Mouse (Mus musculus): Measurements from ENCODE around the gene Fam214b. TPM values are rescaled to one million over a fixed set of nuclear protein-coding genes. Genes with fewer than 3 reads are reported as not detected.

The Fam214b gene
- polyA plus RNA-seq, 1 experiment from 2014 or later, result 8.1 TPM

- DNase-seq (ENCODE audit: low spot score), result peak; percentile 83
- peak; percentile 73 for TF ChIP-seq CTCF (IDR thresholded peaks at IDR 0.05; ENCODE audit: low read depth)
- H3K9me3 ChIP-seq (replicated peaks; ENCODE audit: low read length), result no peaks in the 10 kb centered on the region
- no peaks in the 10 kb centered on the region for H3K4me1 ChIP-seq (replicated peaks; ENCODE audit: insufficient read depth, low read length)
- H3K27me3 ChIP-seq (ENCODE audit: insufficient read depth, low read length), result no peaks in the 10 kb centered on the region
- WGBS, result 11% methylated on average over 4 of the region's 4 CpGs
- H3K36me3 ChIP-seq (ENCODE audit: insufficient read depth, low read length), result no peaks in the 10 kb centered on the region
- H3K9ac ChIP-seq (ENCODE audit: low read depth, low read length), result no peak overlapping the region
- H3K27ac ChIP-seq, result no peak overlapping the region
- H3K4me3 ChIP-seq (replicated peaks; ENCODE audit: low read depth, low read length), result no peak overlapping the region
- no peak overlapping the region for H3K4me2 ChIP-seq (ENCODE audit: low read length)
- ATAC-seq (replicated peaks; ENCODE audit: low FRiP score, low read depth), result no peak
Measured at GRCm38 (mm10) chr4:43052627-43053026, 6.6 kb upstream of the Fam214b start.

- 4% methylated on average over 5 of the region's 5 CpGs for WGBS
- ATAC-seq (replicated peaks; ENCODE audit: low FRiP score, low read depth) (no peak), DNase-seq (ENCODE audit: low spot score) (peak; percentile 97)
- Histone ChIP-seq H3K4me3 (replicated peaks; ENCODE audit: low read depth, low read length) (no peak overlapping the region), H3K27me3 (ENCODE audit: insufficient read depth, low read length) (no peaks in the 10 kb centered on the region), H3K9ac (ENCODE audit: low read depth, low read length) (no peak overlapping the region), H3K4me1 (replicated peaks; ENCODE audit: insufficient read depth, low read length) (peaks cover 17% of the 10 kb centered on the region), H3K4me2 (ENCODE audit: low read length) (peak overlapping the region; percentile 13), H3K27ac (no peak overlapping the region), H3K9me3 (replicated peaks; ENCODE audit: low read length) (no peaks in the 10 kb centered on the region), H3K36me3 (ENCODE audit: insufficient read depth, low read length) (no peaks in the 10 kb centered on the region)
- TF ChIP-seq CTCF (IDR thresholded peaks at IDR 0.05; ENCODE audit: low read depth), result peak; percentile 96
Measured at GRCm38 (mm10) chr4:43047231-43047630, 1.2 kb upstream of the Fam214b start.

GRCm38 (mm10) chr4:43046607-43047006, 587 bp upstream of the Fam214b start:
- Histone ChIP-seq H3K27me3 (ENCODE audit: insufficient read depth, low read length) (no peaks in the 10 kb centered on the region), H3K27ac (no peak overlapping the region), H3K4me2 (ENCODE audit: low read length) (0 out of 2 replicates have a peak overlapping the region, but pooled peaks have one; percentile 13), H3K4me1 (replicated peaks; ENCODE audit: insufficient read depth, low read length) (peaks cover 17% of the 10 kb centered on the region), H3K9me3 (replicated peaks; ENCODE audit: low read length) (no peaks in the 10 kb centered on the region), H3K36me3 (ENCODE audit: insufficient read depth, low read length) (no peaks in the 10 kb centered on the region), H3K4me3 (replicated peaks; ENCODE audit: low read depth, low read length) (no peak overlapping the region), H3K9ac (ENCODE audit: low read depth, low read length) (no peak overlapping the region)
- no peak for TF ChIP-seq CTCF (IDR thresholded peaks at IDR 0.05; ENCODE audit: low read depth)
- WGBS, result 56% methylated on average over 5 of the region's 5 CpGs
- ATAC-seq (replicated peaks; ENCODE audit: low FRiP score, low read depth) (no peak), DNase-seq (ENCODE audit: low spot score) (no peak)

GRCm38 (mm10) chr4:43045285-43045658, 748 bp downstream of the Fam214b start:
- Histone ChIP-seq H3K36me3 (ENCODE audit: insufficient read depth, low read length) (no peaks in the 10 kb centered on the region), H3K27me3 (ENCODE audit: insufficient read depth, low read length) (no peaks in the 10 kb centered on the region), H3K27ac (peak overlapping the region; percentile 81), H3K4me3 (replicated peaks; ENCODE audit: low read depth, low read length) (peak overlapping the region; percentile 36), H3K9ac (ENCODE audit: low read depth, low read length) (peak overlapping the region; percentile 55), H3K4me1 (replicated peaks; ENCODE audit: insufficient read depth, low read length) (peaks cover 17% of the 10 kb centered on the region), H3K9me3 (replicated peaks; ENCODE audit: low read length) (no peaks in the 10 kb centered on the region), H3K4me2 (ENCODE audit: low read length) (peak overlapping the region; percentile 82)
- ATAC-seq (replicated peaks; ENCODE audit: low FRiP score, low read depth) (peak; percentile 10), DNase-seq (ENCODE audit: low spot score) (no peak)
- 5% methylated on average over 13 of the region's 13 CpGs for WGBS
- TF ChIP-seq CTCF (IDR thresholded peaks at IDR 0.05; ENCODE audit: low read depth), result no peak

- no peak for ATAC-seq (replicated peaks; ENCODE audit: low FRiP score, low read depth)
- no peaks in the 10 kb centered on the region for H3K9me3 ChIP-seq (replicated peaks; ENCODE audit: low read length)
- peaks cover 17% of the 10 kb centered on the region for H3K4me1 ChIP-seq (replicated peaks; ENCODE audit: insufficient read depth, low read length)
- TF ChIP-seq CTCF (IDR thresholded peaks at IDR 0.05; ENCODE audit: low read depth), result no peak
- peak; percentile 46 for DNase-seq (ENCODE audit: low spot score)
- H3K27me3 ChIP-seq (ENCODE audit: insufficient read depth, low read length), result no peaks in the 10 kb centered on the region
- WGBS, result 17% methylated on average over 4 of the region's 4 CpGs
- no peaks in the 10 kb centered on the region for H3K36me3 ChIP-seq (ENCODE audit: insufficient read depth, low read length)
- peak overlapping the region; percentile 81 for H3K27ac ChIP-seq
- peak overlapping the region; percentile 36; the same call in 1 of the 2 replicates for H3K4me3 ChIP-seq (replicated peaks; ENCODE audit: low read depth, low read length)
- H3K4me2 ChIP-seq (ENCODE audit: low read length), result peak overlapping the region; percentile 82
- H3K9ac ChIP-seq (ENCODE audit: low read depth, low read length), result peak overlapping the region; percentile 55; the same call in 1 of the 2 replicates
Measured at GRCm38 (mm10) chr4:43044673-43045072, 1.3 kb downstream of the Fam214b start.

- Histone ChIP-seq H3K27ac (peak overlapping the region; percentile 81), H3K27me3 (ENCODE audit: insufficient read depth, low read length) (no peaks in the 10 kb centered on the region), H3K36me3 (ENCODE audit: insufficient read depth, low read length) (no peaks in the 10 kb centered on the region), H3K9me3 (replicated peaks; ENCODE audit: low read length) (no peaks in the 10 kb centered on the region), H3K9ac (ENCODE audit: low read depth, low read length) (0 out of 2 replicates have a peak overlapping the region, but pooled peaks have one; percentile 55), H3K4me3 (replicated peaks; ENCODE audit: low read depth, low read length) (no peak overlapping the region), H3K4me2 (ENCODE audit: low read length) (peak overlapping the region; percentile 82), H3K4me1 (replicated peaks; ENCODE audit: insufficient read depth, low read length) (peaks cover 24% of the 10 kb centered on the region)
- ATAC-seq (replicated peaks; ENCODE audit: low FRiP score, low read depth) (no peak), DNase-seq (ENCODE audit: low spot score) (peak; percentile 84)
- 20% methylated on average over 7 of the region's 7 CpGs for WGBS
- TF ChIP-seq CTCF (IDR thresholded peaks at IDR 0.05; ENCODE audit: low read depth), result no peak
Measured at GRCm38 (mm10) chr4:43043644-43044357, 2.2 kb downstream of the Fam214b start.
